Mouse (Mus musculus) heart, embryonic 13.5 days (tissue): Measurements from ENCODE around the gene Tmem178b. TPM values are rescaled to one million over a fixed set of nuclear protein-coding genes. Genes with fewer than 3 reads are reported as not detected.

ENCODE experiments used
- ATAC-seq: fragments of 200-750 bp; cut with Nextera tagmentation; 2 replicates; pipeline ENCODE4 v1.8.0; 2017; ENCODE audit warnings: moderate TSS enrichment; ENCODE audit not compliant: insufficient number of reproducible peaks, low FRiP score, low TSS enrichment; ENCODE audit errors: extremely low read depth
- H3K27ac ChIP-seq: fragments of 300-500 bp; sonication (generic); replicated peaks from 2 replicates; pipeline ENCODE4 v1.5.1; 2015; ENCODE audit warnings: moderate library complexity, mild to moderate bottlenecking, inconsistent platforms
- H3K27me3 ChIP-seq: fragments of 300-500 bp; sonication (generic); replicated peaks from 2 replicates; pipeline ENCODE4 v1.6.1; 2015; ENCODE audit warnings: mild to moderate bottlenecking, inconsistent platforms
- H3K36me3 ChIP-seq: fragments of 300-500 bp; sonication (generic); 2 replicates; pipeline ENCODE4 v1.6.1; 2015; ENCODE audit warnings: mild to moderate bottlenecking, inconsistent platforms
- H3K4me1 ChIP-seq: fragments of 300-500 bp; sonication (generic); 2 replicates; pipeline ENCODE4 v1.6.1; 2015; ENCODE audit warnings: inconsistent platforms
- H3K4me2 ChIP-seq: fragments of 300-500 bp; sonication (generic); 2 replicates; pipeline ENCODE4 v1.6.1; 2015; ENCODE audit warnings: inconsistent platforms, mild to moderate bottlenecking, moderate library complexity
- H3K4me3 ChIP-seq: fragments of 300-500 bp; sonication (generic); 2 replicates; pipeline ENCODE4 v1.5.1; 2015; ENCODE audit warnings: moderate library complexity, mild to moderate bottlenecking, inconsistent platforms
- H3K9ac ChIP-seq: fragments of 300-500 bp; sonication (generic); 2 replicates; pipeline ENCODE4 v1.6.1; 2015; ENCODE audit warnings: inconsistent platforms, mild to moderate bottlenecking, moderate library complexity
- H3K9me3 ChIP-seq: fragments of 300-500 bp; sonication (generic); 2 replicates; pipeline ENCODE4 v1.6.1; 2016; ENCODE audit warnings: inconsistent platforms
- WGBS: fragments of 180-500 bp; shearing (Covaris S2); methylation state at CpG from one replicate; pipeline ENCODE4 v1.1.7; 2015; ENCODE audit warnings: mixed read lengths; 5-methylcytosine and 5-hydroxymethylcytosine counted together
- polyA plus RNA-seq: library from polyadenylated mRNA; unstranded; fragments of >200 nt; fragmentation: Nextera tagmentation; extraction: Ambion mirVana; gene quantifications from 2 replicates; pipeline ENCODE4 v1.2.1, GENCODE M21; 2015

Gene Tmem178b
- polyA plus RNA-seq, 1 experiment from 2014 or later, result 0.03 TPM

DNA sequence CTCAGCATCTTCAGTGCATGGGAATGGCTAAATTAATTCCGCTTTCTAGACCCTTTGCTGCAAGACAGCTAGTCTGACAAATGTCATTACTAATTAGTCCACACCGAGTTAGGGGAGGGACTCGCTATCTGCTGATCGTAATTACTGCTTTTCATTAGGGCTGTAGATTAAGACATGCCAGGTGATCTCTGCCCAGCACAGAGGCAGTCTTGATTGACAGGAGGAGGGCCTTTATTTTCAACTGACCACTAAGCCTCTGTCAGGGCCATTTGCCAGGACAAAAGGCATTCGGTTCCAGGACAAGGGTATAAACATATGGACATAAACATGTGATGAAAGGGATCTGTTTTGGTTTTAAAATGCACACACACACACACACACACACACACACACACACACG lies 264.3 kb downstream of the Tmem178b start:
- no peaks in the 10 kb centered on the region for H3K9me3 ChIP-seq
- no peaks in the 10 kb centered on the region for H3K36me3 ChIP-seq
- no peak overlapping the region for H3K27ac ChIP-seq
- no peak overlapping the region for H3K4me3 ChIP-seq
- 58% methylated on average over 6 of the region's 6 CpGs for WGBS
- no peak overlapping the region for H3K4me2 ChIP-seq
- H3K27me3 ChIP-seq, result no peaks in the 10 kb centered on the region
- 0 out of 2 replicates have a peak, but pooled peaks cover 5% of the 10 kb centered on the region for H3K4me1 ChIP-seq
- ATAC-seq, result no peak
- no peak overlapping the region for H3K9ac ChIP-seq

DNA sequence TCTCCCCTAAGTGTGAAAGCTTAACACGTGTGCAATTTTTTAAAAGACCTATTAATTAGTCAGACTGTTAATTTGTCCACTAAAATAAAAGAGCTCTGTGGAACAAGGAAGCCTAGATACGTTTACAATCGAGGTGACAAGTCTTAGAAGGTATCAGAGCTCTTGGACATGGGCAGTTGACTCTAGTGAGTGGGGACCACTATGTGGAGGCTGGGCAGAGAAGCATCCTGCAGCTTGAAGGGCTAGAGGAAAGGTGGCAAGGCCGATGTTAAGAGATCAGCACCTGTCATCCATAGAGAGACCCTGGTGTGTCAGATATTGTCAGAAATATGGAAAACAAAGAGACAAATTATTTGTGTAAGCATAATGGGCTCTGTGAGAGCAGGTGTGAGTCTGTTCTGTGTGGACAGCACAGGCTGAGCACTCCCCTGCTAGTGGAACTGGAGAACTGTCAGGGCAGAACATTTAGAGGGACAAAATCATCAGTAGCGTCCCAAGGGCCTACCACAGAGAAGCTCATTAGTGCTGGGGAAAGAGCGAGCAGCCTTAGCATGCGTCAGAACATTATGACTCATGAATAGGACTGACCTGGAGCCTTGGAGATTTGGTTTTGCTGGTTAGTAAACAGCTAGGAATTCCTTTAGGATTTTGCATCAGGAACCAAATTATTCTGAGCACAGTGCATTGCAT lies 264.9 kb downstream of the Tmem178b start:
- Histone ChIP-seq H3K36me3 (no peaks in the 10 kb centered on the region), H3K9me3 (no peaks in the 10 kb centered on the region), H3K27ac (no peak overlapping the region), H3K4me2 (no peak overlapping the region), H3K27me3 (no peaks in the 10 kb centered on the region), H3K9ac (no peak overlapping the region), H3K4me1 (0 out of 2 replicates have a peak, but pooled peaks cover 5% of the 10 kb centered on the region), H3K4me3 (no peak overlapping the region)
- 76% methylated on average over 7 of the region's 7 CpGs for WGBS
- no peak for ATAC-seq

DNA sequence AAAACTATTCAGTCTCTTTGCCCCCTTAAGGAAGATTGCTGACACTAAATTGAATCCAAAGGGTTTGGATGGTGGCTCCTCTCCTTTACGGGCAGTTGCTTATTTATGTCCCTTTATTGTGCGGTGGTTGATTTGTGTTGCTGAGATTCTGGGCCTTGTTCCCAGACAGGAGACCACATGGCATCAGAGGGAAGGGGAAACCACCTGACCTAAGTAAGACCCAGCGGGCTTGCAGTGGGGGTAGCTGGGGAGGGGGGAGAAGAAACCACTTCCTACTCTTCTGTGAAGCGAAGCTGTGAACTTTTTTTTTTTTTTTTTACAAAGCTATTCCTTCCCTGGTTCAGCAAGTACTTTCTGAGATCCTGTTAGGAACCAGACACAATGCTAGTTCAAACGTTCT lies 269.5 kb downstream of the Tmem178b start:
- no peak overlapping the region for H3K4me2 ChIP-seq
- no peaks in the 10 kb centered on the region for H3K36me3 ChIP-seq
- ATAC-seq, result no peak
- no peak overlapping the region for H3K9ac ChIP-seq
- H3K4me3 ChIP-seq, result no peak overlapping the region
- H3K4me1 ChIP-seq, result no peaks in the 10 kb centered on the region
- H3K9me3 ChIP-seq, result no peaks in the 10 kb centered on the region
- 41% methylated on average over 5 of the region's 5 CpGs for WGBS
- no peaks in the 10 kb centered on the region for H3K27me3 ChIP-seq
- no peak overlapping the region for H3K27ac ChIP-seq

DNA sequence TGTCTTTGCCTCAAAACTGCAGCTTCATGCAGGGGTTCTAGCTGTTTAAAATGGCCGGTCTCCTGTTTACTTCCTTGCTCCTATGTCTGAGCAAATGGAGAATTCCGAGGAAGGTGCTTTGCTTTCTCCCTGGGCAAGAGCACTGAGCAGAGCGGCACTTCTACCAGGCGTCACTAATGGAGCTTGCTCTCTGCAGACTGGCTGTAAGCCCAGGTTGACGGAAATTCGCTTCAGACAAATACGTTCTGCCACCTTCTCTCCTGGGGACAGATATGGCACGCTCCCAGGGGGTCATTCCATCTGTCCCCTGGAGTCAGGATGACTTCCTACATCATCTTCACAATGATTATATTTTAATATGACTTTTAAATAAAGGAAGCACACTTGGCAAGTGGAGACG lies 271.3 kb downstream of the Tmem178b start:
- H3K36me3 ChIP-seq, result no peaks in the 10 kb centered on the region
- no peak overlapping the region for H3K4me3 ChIP-seq
- no peaks in the 10 kb centered on the region for H3K27me3 ChIP-seq
- WGBS, result 46% methylated on average over 9 of the region's 9 CpGs
- no peak overlapping the region for H3K27ac ChIP-seq
- H3K4me1 ChIP-seq, result no peaks in the 10 kb centered on the region
- H3K9me3 ChIP-seq, result no peaks in the 10 kb centered on the region
- ATAC-seq, result no peak
- no peak overlapping the region for H3K9ac ChIP-seq
- no peak overlapping the region for H3K4me2 ChIP-seq

DNA sequence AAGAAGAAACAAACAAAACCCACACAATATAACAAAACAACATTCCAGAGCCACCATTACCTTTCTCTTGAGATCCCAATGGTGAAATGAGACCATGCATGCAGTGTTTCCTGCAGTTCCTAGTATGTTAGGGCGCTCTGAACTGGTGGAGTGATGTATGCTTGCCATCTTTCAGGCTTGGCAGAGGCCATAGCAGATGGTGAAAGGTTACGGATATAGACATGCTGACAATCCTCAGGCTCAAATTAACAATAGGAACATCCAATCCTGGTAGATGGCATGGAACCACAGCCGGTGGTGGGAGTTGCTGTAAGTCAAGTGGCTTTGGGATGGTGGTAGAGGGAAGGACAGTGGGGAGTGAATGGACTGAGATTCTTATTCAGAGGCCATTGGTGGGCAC lies 272.5 kb downstream of the Tmem178b start:
- Histone ChIP-seq H3K4me2 (no peak overlapping the region), H3K9ac (no peak overlapping the region), H3K4me1 (no peaks in the 10 kb centered on the region), H3K9me3 (no peaks in the 10 kb centered on the region), H3K4me3 (no peak overlapping the region), H3K27me3 (no peaks in the 10 kb centered on the region), H3K27ac (no peak overlapping the region), H3K36me3 (no peaks in the 10 kb centered on the region)
- no peak for ATAC-seq
- WGBS, result 78% methylated on average over 3 of the region's 3 CpGs

DNA sequence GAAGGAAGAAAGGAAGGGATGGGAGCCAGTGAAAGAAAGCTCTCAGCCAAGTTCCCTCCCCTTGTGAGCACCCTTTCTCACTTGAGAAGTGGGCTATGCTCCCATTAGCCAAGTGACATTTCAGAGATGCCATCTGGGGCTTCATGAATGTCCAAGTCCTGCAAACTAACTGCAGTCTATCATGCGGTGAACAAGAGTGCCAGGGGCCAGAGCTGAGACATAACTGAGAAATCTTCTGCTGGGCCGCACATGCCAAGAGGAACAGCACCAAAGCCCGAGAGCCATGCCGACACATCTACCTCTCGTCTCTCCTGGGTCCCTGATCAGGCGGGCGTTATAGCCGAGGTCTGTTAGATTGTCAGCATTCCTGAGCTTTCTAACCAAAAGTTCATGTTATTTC lies 279.2 kb downstream of the Tmem178b start:
- no peak for ATAC-seq
- 85% methylated on average over 8 of the region's 8 CpGs for WGBS
- no peaks in the 10 kb centered on the region for H3K4me1 ChIP-seq

DNA sequence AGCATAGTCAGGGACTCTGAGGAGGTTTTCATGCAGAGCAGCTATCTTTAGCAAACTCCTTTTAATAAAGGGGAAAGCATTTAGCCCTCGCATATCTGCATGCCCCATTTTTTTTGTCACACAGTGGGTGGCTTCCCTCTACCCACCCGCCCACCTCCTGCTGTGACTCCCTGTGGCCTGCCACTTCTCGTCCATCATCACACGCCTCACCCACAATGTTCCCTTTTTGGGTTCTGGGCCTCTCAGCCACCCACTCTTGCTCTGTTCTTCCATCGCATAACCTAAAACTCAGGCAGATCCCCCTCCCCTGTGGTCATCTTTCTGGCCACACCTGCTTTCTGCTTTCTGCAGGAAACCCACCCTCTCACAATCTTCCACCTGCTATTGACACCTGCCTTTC lies 288.3 kb downstream of the Tmem178b start:
- no peak for ATAC-seq
- H3K27ac ChIP-seq, result no peak overlapping the region
- no peaks in the 10 kb centered on the region for H3K36me3 ChIP-seq
- H3K4me3 ChIP-seq, result no peak overlapping the region
- H3K4me1 ChIP-seq, result no peaks in the 10 kb centered on the region
- 63% methylated on average over 5 of the region's 5 CpGs for WGBS
- no peak overlapping the region for H3K9ac ChIP-seq
- no peaks in the 10 kb centered on the region for H3K27me3 ChIP-seq
- no peaks in the 10 kb centered on the region for H3K9me3 ChIP-seq
- no peak overlapping the region for H3K4me2 ChIP-seq

More for the DNA sequence above, 279.2 kb downstream of the Tmem178b start:
- Histone ChIP-seq H3K9me3 (no peaks in the 10 kb centered on the region), H3K9ac (no peak overlapping the region), H3K4me2 (no peak overlapping the region), H3K4me3 (no peak overlapping the region), H3K36me3 (no peaks in the 10 kb centered on the region), H3K27me3 (no peaks in the 10 kb centered on the region), H3K27ac (no peak overlapping the region)

DNA sequence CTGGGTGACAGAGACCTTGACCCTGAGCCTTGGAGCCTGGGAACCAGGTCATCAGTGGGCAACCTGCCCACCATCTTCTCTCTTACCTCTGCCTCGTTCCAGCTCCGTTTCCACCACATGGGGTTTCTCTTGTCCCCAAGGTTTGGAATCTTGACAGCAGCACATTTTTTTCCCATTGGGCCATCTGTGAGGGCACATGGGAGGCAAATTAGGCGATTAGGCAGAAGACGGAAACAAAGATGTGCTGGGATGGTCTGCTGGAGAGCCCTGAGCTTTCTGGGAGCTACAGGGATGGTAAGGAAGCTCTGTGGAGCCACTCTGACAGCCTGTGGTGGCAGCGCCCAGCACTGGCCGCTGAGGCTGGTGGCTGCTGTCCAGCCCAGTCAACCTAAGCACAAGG lies 300.5 kb downstream of the Tmem178b start:
- no peaks in the 10 kb centered on the region for H3K4me1 ChIP-seq
- H3K4me2 ChIP-seq, result no peak overlapping the region
- H3K36me3 ChIP-seq, result no peaks in the 10 kb centered on the region
- no peak for ATAC-seq
- WGBS, result 64% methylated on average over 6 of the region's 6 CpGs
- H3K4me3 ChIP-seq, result no peak overlapping the region
- no peak overlapping the region for H3K9ac ChIP-seq
- H3K9me3 ChIP-seq, result no peaks in the 10 kb centered on the region
- H3K27me3 ChIP-seq, result no peaks in the 10 kb centered on the region
- H3K27ac ChIP-seq, result no peak overlapping the region

DNA sequence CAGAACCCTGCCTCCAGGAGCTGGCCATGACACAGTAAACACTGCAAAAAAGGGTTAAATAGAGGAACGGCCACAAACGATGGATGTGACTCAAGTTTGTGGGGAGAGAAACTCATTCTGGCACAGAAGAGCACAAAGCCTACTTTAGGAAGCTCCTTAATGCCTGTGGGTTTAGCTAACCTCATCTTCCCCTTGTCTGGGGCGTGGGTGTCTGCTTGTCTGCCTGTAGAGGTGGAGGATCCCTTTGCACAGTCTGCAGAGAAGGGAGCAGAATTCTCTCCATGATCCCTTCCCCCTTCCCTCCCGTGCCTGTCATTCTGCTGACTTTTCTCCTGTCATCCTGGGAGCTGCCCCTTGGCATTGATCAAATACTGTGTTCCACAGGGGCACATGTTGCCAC lies 304.8 kb downstream of the Tmem178b start:
- H3K9ac ChIP-seq, result no peak overlapping the region
- H3K27me3 ChIP-seq, result no peaks in the 10 kb centered on the region
- H3K4me3 ChIP-seq, result no peak overlapping the region
- H3K36me3 ChIP-seq, result no peaks in the 10 kb centered on the region
- WGBS, result 47% methylated on average over 4 of the region's 4 CpGs
- no peak overlapping the region for H3K27ac ChIP-seq
- ATAC-seq, result no peak
- H3K4me1 ChIP-seq, result no peaks in the 10 kb centered on the region
- H3K4me2 ChIP-seq, result no peak overlapping the region
- H3K9me3 ChIP-seq, result no peaks in the 10 kb centered on the region

DNA sequence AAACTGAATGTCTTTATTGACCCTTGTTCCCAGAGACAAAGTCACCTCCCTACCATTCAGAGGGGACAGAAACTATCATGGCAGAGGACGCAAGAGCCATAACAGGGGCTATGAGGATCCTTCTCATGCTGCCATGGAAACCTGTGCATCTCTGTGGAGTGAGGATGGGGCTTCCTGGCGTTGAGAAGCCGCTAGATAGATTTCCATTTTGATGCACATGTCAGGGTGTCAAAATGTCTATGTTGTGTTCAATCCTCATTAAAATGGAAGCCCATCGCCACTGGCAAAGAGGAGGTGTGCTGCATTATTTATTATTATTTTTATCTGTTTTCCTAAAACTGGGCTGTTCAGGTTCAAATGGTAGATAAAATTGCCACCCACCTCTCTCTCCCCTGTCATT lies 307.5 kb downstream of the Tmem178b start:
- Histone ChIP-seq H3K27me3 (no peaks in the 10 kb centered on the region), H3K36me3 (no peaks in the 10 kb centered on the region), H3K4me2 (no peak overlapping the region), H3K27ac (no peak overlapping the region), H3K9ac (no peak overlapping the region), H3K9me3 (no peaks in the 10 kb centered on the region), H3K4me3 (no peak overlapping the region), H3K4me1 (no peaks in the 10 kb centered on the region)
- 84% methylated on average over 4 of the region's 4 CpGs for WGBS
- ATAC-seq, result no peak

DNA sequence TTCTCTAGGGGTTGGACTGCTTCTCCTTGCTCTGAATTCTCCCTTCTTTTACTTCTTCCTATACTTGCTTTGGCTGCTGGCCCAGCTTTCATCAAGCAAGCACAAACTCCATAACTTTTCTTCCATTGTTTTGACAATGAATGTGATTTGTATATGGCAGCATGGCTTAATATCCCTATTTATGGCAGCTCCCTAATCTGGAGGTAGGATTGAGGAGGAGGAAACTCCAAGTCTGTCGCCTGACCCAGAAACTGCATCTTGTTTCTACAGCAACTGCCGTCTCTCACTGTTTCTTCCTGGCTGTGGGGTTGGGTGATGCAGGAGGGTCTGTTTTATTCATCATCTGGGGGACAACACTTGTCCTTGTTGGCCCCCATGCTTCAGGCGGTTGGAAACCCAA lies 327.6 kb downstream of the Tmem178b start:
- H3K4me3 ChIP-seq, result no peak overlapping the region
- H3K4me1 ChIP-seq, result no peaks in the 10 kb centered on the region
- 63% methylated on average over 3 of the region's 3 CpGs for WGBS
- no peak for ATAC-seq
- H3K27ac ChIP-seq, result no peak overlapping the region
- H3K36me3 ChIP-seq, result no peaks in the 10 kb centered on the region
- H3K4me2 ChIP-seq, result no peak overlapping the region
- no peaks in the 10 kb centered on the region for H3K9me3 ChIP-seq
- H3K9ac ChIP-seq, result no peak overlapping the region
- peaks cover 24% of the 10 kb centered on the region; the same call in 1 of the 2 replicates for H3K27me3 ChIP-seq

DNA sequence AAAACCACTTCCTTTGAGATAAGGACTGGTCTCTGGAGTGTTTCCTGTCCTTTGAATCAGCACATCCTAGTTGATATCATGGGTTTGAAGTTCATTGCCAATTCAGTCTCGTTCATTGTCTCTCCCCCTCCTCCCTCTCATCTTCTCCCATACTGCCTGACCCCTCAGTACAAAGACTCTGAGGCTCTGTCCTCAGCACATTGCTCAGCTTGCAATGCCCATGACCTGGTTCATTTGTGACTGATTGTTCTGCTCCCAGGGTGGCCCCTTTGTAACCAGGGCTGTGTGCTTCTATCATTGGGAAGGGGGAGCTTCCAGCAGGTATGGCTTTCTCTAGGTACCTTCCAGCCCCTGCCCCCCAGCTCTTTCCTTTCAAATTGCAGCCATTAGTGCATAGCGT lies 329.5 kb downstream of the Tmem178b start:
- no peak overlapping the region for H3K9ac ChIP-seq
- 59% methylated on average over 2 of the region's 2 CpGs for WGBS
- H3K9me3 ChIP-seq, result no peaks in the 10 kb centered on the region
- H3K36me3 ChIP-seq, result no peaks in the 10 kb centered on the region
- H3K27me3 ChIP-seq, result peaks cover 24% of the 10 kb centered on the region; the same call in 1 of the 2 replicates
- H3K4me1 ChIP-seq, result no peaks in the 10 kb centered on the region
- no peak overlapping the region for H3K4me2 ChIP-seq
- H3K4me3 ChIP-seq, result no peak overlapping the region
- no peak overlapping the region for H3K27ac ChIP-seq
- ATAC-seq, result no peak
